Mouse (Mus musculus) megakaryocyte, embryonic 14.5 days (primary cell): ENCODE measurements around the gene Efhd2.

Experiments
- FLI1 ChIP-seq: IDR thresholded peaks from 2 replicates; pipeline ENCODE4 v1.6.1; 2012; ENCODE audit warnings: low read length, inconsistent platforms, mixed read lengths
- GATA1 ChIP-seq: IDR thresholded peaks from 3 replicates; pipeline ENCODE4 v1.6.1; 2012; ENCODE audit warnings: mixed read lengths, low read length, inconsistent platforms, borderline replicate concordance

- no peak for TF ChIP-seq GATA1
- no peak for TF ChIP-seq FLI1
Measured at GRCm38 (mm10) chr4:141920391-141920790, 45.7 kb upstream of the Efhd2 start.
